Mouse (Mus musculus) urinary bladder, adult 18-20 months (tissue): Measurements from ENCODE around the gene Tra2a.
"Not testable (repeated sequence)": the region's sequence is repeated elsewhere in the genome, so short reads cannot be mapped to it uniquely, and the experiment has no call there.

Experiments
- DNase-seq, 2 experiments: peaks; one replicate each; pipeline ENCODE4 v3.0.0; 2022; ENCODE audit warnings: low spot score in 2 of 2, mixed read lengths in 2 of 2

Tra2a gene

DNA sequence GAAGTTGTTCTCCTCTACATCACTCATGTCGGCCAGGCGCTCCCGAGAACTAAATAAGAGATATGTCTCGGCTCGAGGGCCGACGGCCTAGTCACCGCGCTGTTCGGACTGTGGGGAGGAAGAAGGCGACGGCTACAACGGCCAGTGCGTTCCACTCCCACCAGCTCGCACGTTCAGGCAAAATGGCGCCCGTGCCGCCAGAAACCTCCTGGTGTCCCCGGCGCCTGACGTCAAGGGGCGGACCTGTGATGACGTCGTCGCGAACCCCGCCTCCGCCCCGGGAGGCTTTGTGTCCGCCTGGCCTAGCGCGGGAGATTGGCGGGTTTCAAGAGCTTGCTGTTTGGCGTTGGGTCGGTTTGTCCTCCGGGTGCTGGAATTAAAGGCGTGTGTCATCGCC lies at the start of gene Tra2a:
Gene Tra2a (minus strand): TSS at position 187 of the 397 bp plus-strand sequence.
- DNase-seq = peak; percentile 96 to 97

DNA sequence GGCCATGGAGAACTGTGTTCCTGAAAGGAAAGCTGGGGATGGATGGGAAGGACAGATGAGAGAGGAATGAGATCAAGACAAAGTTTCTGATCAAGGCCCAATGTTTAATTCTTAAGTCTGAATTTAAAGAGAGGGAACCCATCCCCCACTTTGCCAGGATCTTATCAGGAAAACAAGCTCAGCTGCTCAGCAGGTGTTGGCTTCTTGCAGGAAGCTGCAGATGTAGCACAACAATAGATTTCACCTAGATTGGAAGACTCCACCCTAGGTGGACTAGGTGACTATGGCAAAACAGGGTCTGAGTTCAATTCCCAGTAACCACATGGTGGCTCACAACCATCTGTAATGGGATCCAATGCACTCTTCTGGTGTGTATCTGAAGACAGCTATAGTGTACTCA lies 34.5 kb upstream of the Tra2a start:
- DNase-seq = no peak

DNA sequence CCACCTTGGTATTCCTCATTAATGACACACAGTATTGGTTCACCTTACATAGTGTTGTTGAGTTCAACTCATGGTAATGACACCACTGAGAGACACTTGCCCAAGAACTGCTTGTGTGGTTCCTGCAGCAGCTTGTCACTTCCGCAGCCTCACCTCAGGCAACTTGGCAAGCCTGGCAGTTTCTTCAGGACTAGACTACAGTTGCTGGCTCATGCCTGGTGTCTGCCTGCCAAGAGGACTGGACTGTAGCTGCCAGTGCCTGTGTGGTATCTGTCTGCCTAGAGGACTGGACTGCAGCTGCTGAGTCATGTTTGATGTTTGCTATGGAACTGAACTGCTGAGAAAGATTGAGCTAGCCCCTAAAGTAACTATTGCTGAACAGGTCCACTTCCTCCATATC lies 18.3 kb upstream of the Tra2a start:
- DNase-seq = no peak

DNA sequence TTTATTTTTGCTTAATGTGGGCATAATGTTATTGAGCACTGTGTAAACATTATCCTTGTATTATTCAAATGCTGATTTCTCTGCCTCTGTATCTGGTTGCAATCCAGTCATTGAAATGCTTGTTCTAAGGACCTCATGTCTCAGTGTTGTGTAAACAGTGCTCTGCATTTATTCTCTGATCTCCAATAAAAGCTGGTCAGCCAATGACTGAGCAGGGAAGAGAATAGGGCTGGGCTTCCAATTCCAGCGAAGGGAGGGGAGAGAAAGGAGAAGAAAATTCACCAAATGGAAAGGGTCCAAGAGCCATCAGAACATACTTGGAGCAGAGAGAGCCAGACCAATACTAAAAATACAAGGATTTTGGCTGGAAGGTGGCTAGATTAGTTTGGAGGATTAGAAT lies 17.1 kb upstream of the Tra2a start:
- no peak for DNase-seq

DNA sequence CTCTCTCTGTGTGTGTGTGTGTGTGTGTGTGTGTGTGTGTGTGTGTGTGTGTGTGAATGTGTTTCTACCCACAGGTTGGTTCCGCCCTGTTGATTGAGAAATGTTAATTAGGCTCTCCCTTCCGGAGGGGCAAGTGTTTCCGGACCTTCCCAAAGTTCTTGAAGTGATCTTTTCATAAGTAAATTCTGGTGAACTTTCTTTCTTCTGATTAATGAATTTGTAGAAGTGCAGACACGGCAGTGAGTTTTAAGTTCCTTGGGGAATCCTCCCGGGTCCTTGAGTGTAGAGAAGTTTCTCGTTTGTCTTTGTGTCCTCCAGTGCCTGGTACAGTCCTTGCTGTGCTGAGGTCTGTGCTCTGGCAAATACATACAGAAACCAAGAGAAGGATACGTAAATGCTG lies 11.5 kb upstream of the Tra2a start:
- DNase-seq = no peak

DNA sequence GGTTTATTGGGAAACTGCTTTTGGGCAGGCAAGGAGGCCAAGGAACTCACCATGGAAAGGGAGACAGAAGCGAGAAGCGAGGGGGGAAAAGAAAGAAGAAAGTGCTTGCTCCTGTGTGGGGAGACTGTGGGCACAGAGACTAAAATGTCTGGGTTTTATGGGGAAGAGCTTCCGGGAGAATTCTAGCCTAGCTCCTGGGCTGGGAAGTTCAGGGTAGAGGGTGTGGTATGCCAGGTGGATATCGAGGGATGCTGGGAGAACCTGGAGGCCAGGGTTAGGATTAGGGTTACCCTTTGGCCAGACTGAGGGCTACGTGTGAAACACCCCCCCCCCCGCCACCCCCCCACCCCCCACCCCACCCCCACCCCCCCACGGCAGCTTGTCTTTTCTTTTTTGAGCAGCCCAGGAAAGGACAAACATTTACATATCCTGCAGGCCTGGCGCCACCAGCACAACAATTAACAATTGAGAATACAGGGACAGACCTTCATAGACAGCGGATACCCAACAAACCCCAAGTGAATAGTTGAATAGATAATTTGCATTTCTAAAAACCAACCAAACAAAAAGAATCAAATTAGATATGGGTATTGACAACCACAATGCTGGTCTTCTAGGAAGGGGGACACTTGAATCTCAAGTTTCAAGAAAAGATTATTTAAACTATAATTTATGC lies 10.7 kb upstream of the Tra2a start:
- DNase-seq = no peak

DNA sequence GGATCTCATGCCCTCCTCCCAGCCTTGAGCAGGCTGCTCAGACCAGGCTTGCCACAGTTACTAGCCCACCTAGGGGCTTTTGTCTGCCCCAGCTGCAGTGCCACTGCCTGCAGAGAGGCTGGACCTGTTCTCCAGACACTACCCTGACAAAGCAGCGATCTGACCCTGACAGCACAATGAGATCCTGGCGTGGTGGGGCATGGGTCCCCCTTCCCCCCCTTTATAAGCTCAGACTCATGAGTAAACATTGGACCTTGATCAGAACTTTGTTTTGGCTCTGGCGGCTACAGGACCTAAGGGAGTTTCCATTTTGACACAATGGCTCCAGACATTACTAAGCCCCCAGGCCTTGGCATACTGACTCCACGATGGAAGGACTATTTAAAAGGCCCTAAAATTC lies 10.1 kb upstream of the Tra2a start:
- DNase-seq = no peak

DNA sequence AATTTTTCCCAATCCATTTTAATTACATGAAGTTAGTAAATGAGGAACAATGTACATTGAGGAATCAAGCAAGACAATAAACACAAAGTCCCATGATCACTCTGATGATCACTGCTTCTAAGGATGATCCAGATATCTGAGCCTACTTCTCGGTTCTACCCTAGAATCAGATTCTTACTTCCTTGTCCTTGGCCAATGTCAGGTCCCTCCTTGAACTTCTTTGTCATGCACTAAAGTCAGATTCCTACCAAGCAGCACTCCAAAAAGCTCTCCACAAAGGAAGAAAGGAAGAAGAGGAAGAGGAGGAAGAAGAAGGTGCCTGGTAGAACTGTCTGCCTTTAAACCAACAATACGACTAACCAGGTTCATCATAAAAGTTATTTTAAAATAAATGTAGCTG lies 9.0 kb upstream of the Tra2a start:
- DNase-seq = no peak

DNA sequence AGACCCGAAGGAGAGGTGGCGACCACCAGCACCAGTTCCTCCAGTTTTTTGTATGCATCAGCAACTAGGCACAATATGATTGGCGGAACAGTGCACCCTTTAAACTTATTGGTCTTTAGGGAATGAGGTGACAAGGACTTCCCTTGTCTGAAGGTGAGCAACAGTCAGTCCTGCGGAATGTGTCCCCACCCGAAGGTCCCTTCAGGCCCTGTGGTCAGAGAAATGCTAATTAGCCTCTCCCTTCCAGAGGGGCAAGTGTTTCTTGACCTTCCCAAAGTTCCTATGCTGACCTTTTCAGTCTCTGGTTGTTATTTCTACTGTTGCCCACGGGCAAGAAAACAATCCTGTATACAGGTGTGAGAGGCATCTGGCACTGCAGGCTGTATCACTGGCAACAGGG lies 8.0 kb upstream of the Tra2a start:
- DNase-seq = no peak

DNA sequence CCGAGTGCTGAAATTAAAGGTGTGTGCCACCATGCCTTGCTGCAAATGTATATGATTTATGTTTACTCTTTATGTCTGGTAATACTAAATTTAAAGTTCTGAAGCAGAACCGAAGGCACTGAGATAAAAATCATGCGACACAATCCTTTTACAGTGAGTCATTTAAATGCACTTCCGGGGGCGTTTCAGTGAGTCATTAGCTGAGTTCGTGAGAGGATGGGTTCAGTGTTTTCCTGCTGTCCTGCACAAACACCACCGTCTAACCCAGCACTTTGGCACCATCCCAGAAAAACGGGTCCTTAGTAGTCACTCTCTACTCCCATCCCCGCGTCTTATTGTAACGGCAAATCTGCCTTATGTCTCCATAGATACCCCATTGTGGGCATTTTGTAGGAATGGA lies 6.1 kb upstream of the Tra2a start:
- no peak for DNase-seq

DNA sequence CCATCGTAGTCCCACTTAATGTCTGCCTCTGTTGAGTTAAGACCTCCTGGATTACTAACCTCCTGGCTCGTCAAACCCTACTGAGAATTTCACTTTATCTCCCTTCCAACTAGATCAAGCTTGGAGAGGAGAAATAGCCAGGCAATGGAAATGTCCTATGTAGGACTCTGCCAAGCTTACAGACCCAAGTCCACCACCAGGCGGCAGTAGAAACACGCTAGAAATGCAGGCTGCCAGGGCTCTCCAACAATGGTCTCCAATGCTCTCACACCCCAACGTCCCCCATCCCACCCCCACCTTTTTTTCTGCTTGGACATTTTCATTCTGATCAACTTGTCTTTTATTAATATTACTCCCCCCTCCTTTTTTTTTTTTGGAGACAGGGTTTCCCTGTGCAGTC lies 5.4 kb upstream of the Tra2a start:
- DNase-seq = peak; percentile 47 to 62

DNA sequence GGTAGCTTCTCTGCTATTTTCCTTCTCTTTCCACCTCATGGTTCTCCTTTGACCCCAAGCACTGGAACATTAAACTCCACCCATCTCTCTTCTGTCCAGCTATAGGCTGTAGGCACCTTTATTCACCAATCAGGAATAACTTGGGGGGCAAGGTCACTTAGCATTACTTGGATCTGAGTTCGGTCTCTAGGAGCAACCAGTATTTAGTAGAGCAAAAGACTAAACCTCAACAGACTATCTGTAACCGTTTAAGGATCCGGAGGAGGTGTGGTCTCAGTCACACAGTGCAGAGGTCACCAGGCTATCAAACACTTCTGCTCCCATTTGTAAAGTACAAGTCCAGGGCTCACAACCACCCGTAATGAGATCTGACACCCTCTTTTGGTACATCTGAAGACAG lies 3.9 kb upstream of the Tra2a start:
- no peak for DNase-seq

DNA sequence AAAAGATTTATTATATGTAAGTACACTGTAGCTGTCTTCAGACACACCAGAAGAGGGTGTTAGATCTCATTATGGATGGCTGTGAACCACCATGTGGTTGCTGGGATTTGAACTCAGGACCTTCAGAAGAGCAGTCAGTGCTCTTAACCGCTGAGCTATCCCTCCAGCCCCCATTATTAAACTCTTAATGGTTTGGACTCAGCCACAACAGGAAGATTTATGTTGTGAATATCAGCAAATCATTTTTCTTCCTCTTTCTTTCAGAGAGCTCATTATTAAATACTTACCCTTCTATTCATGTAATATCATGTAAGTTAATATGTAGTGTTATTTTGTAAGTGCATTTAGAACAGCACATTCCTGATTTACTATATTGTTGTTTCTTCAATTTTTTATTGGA lies 1.4 kb upstream of the Tra2a start:
- DNase-seq = not testable (repeated sequence)

DNA sequence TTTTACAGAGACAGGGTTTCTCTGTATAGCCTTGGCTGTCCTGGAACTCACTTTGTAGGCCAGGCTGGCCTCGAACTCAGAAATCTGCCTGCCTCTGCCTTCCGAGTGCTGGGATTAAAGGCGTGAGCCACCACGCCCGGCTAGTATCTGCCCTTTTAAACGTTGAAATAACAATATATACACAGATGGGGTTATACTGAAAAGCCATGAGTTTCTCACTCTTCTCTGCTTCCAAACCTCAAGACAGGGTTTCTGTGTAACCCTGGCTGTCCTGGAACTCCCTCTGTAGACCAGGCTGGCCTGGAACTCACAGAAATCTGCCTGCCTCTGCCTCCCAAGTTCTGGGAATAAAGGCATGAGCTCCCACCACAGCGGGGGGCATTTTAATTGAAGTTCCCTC lies 613 bp upstream of the Tra2a start:
- not testable (repeated sequence) for DNase-seq

DNA sequence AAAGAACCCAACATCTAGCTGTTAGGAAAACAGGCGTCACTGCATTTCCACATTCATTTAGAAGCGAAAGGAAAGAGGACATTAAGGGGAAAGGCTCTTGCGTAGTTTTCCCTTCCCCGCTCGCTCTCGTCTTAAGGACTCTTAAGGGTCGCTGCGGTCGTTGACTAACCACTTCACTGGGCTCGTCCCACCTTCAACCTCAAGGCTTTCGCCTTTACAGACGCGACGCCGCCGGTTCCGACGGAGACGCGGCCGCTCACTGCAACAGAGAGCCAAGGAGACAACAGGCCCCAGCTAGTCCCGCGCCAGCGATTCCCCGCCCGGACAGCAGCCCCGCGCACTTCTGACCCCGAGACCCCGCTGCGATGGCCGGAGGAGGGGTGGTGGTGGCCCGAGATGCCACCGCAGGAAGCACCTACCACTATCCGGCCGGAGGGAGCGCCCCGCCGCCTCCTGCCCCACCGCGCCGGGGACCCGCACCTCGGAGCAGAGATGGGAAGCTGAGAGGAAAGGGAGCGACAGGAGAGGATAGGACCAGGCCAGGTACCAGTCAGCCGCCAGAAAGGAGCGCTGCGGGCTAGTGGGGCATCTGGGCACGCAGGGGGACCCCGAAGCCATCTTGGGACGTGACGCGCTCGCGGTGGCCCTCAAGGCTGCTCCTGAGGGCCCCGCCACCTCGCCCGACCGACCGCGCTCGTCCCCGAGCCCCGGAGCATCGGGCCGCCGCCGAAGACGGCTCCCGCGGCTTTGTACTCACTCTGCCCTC lies 569 bp downstream of the Tra2a start:
- DNase-seq = peak; percentile 16 to 67

DNA sequence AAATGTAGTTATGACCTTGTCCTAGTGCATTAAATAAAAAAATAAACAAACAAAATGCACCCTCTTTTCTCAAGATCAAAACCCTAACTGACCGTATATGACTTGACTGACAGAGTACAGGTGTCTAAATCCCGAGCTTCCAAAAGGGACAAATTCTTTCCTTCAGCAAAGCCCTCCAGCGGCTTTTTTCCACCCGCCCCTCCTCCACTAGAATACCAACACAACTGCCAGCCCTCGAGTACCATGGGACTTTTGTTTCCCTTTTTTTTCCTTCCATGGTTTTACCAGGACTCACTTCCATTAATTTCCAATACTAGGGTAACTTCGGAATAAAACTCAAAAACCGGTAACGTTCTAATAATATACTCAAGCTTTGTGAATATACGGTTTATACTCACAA lies 1.4 kb downstream of the Tra2a start:
- DNase-seq = no peak

DNA sequence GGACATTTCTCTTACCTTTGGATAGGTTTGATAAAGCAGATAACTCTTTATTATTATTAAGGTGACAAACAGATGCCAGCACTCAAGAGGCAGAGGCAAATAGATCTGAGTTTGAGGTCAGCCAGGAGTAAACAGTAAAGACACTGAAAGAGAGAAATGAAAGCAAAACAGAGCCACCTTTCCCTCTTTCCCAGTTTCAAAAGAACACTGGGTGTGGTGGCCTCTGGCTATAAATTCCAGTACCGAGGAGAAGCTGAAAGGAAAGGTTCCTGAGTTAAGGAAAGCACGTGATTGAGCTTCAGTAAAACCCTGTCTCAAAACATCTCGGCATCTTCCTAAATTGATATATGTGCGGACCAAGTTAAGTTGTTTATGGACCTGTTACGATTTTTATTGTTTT lies 4.1 kb downstream of the Tra2a start:
- DNase-seq = no peak

DNA sequence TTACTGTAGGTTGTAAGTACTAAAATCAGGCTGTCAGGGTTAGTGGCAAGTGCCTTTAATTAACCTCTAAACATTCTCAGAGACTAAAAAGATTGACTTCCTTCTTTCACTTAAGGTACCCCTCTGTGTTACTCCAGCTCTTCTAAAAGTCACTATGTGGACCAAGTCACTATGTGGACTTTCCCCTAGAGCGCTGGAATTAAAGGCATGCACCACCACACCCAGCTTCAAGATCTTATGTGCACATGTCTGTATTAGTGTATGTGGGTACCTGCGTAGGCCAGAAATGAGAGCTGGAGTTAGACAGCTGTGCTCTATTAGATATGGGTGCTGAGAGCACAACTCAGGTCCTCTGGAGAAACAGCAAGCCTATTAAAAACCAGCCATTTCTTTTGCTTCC lies 6.0 kb downstream of the Tra2a start:
- no peak for DNase-seq

DNA sequence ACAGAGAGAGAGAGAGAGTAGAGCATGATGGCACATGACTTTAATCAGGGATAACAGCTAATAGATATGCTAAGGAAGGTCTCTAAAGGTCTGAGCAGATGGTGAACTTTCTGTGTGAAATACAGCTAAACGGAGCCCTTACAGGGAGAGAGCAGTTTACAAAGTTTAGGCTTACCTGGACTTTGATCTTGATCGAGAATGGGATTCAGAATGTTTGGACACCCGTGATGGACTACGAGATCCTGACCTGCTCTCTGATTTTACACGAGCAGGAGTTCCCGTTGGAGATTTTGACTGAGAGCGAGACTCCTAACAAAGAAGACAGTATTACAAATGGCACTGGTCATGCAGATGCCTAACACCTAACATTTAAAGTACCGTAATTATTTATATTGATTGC lies 11.6 kb downstream of the Tra2a start:
- no peak for DNase-seq

DNA sequence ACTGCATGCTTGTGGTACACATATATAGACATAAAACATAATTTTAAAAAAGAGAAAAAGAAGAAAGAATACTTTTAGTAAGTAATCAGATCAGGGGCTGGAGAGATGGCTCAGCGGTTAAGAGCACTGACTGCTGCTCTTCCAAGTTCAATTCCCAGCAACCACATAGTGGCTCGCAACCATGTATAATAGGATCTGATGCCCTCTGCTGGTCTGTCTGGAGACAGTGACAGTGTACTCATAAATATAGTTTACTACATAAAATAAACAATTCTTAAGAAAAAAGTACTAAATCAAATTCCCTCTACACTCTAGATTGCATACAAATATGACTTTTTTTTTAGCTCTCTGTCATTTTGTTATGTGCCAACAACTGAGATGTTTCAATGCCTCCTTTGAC lies 12.6 kb downstream of the Tra2a start:
- DNase-seq = no peak

DNA sequence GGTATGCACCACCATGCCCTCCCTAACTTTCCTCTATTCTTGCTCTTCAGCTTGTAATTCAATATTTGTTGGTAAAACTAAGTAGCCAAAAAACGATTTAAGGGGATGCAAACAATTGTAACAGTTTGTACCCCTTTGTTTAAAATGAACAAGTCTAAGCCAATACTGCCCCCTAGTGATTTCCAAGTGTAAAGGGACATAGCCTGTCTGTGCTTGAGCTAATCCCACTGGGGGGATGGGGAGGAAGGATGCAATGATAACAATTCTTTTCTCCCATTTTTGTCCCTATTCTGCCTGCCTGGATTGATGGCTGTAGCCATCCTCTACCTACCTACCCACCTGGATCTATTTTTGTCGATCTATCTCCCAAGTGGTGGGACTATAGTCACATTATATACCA lies 16.6 kb downstream of the Tra2a start:
- no peak for DNase-seq

DNA sequence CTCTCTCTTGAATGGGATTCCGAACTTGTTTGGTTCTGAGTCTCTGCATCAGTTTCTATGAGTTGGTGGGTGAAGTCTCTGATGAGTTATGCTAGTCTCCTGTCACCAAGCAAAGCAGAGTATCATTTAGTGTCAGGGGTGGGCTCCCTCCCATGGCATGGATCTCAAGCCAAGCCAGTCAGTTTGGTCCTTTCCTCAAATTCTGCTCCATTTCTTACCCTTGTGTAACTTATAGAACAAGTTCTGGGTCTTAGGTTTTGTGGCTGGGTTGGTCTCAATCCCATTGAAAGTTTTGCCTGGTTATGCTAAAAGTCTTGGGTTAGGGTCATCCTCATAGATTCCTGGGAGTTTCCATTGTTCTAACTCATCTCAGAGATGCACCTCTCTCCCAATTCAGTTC lies 21.5 kb downstream of the Tra2a start:
- DNase-seq = no peak

DNA sequence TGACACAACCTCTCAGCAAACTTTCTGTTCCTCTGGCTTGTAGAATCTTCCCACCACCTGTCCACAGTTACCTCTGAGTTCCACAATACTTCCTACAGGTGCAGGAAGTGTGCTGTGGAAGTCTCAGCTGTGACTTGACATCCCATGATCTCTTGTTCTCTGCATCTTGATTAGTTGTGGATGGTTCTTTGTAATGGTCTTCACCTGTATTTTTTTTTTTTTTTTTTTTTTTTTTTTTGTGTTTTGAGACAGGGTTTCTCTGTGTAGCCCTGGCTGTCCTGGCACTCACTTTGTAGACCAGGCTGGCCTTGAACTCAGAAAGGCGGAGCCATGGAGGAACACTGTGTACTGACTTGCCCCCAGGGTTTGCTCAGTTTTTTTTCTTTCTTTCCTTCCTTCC lies 22.3 kb downstream of the Tra2a start:
- DNase-seq = no peak

DNA sequence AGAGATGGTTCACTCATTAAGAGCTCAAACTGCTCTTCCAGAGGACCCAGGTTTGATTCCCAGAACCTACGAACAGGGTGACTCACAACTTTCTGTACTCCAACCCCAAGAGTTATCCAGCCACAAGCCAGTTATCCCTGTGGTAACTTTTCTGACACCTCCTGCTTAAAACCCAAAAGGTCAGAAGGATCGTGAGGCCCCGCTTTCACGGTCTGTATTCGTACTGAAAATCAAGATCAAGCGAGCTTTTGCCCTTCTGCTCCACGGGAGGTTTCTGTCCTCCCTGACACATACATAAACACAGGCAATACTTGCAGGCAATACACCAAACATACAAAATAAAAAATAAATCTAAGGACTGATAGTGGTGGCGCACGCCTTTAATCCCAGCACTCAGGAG lies 27.5 kb downstream of the Tra2a start:
- peak; percentile 100 for DNase-seq
